Mouse (Mus musculus) CD4-positive, CD25-positive, alpha-beta regulatory T cell, adult 2 months (primary cell): Measurements from ENCODE around the gene Fam217a.
"Not testable (repeated sequence)": the region's sequence is repeated elsewhere in the genome, so short reads cannot be mapped to it uniquely, and the experiment has no call there.

ENCODE experiments used
- DNase-seq: peaks from one replicate; pipeline ENCODE4 v3.0.0-alpha.2; 2012; ENCODE audit warnings: low read depth, low spot score

Fam217a gene

DNA sequence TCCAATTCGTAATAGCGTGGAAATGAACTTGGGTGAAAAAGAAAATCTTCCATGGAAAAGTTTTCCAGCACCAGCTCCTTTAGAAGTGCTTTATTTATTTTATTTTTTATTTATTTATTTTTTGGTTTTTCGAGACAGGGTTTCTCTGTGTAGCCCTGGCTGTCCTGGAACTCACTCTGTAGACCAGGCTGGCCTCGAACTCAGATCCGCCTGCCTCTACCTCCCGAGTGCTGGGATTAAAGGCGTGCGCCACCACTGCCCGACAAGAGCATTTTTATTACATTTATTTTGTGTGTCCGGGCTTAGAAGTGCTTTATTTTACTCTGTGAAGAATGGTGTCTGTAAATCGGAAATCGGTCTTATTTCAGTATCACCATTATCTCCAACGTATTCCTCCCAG is 49.4 kb downstream of the Fam217a start:
- DNase-seq, result not testable (repeated sequence)

- DNase-seq, result peak; percentile 94
These were observed 50.1 kb downstream of the Fam217a start for GRCm38 (mm10) chr13:34873801-34874681.

GRCm38 (mm10) chr13:34864420-34865169 is 59.5 kb downstream of the Fam217a start:
- DNase-seq, result peak; percentile 81

DNA sequence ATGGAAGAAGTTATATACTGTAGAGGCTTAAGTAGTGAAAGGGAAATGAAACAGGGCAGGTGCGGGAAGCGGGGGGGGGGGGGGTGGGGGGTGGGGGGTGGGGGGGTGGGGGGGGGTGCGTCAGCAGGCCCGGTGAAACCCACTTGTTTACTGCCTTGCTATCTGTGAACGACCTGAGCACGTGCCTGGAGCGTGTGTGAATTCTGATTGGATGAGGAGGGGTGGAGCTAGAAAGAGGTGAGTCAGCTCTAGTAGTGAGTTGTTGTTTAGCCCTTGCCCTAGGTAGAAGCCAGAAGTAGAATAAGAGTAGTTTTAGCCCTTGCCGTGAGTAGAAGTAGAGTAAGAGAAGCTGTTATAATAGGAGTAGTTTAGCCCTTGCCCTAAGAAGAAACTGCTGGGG is 62.9 kb downstream of the Fam217a start:
- DNase-seq, result not testable (repeated sequence)
